ENCODE assay signal across 17 mouse cellular contexts in genomic region chr3:35269977-35270880, GRCm38 (mm10).
A peak's percentile ranks its signal among the peaks of the same experiment; 100 is the strongest.
DNase-seq lines count a peak whose midpoint lies in the region; ATAC-seq lines count a peak whose summit lies in the region.
"Had no signal": no experiment of that assay in that cellular context is flagged by ENCODE, and none has a peak within 500 bp of the region (broad histone marks: within the 10 kb centered on the region; RNA-seq: fewer than 3 reads in every experiment).

No protein-coding gene starts in this region.

- no peak overlapping the region for H3K9ac ChIP-seq in neural tube, embryonic 13.5 days
- H3K9ac ChIP-seq in neural tube, embryonic 15.5 days (replicated peaks): no peak overlapping the region
- H3K9ac ChIP-seq in midbrain, embryonic 12.5 days (replicated peaks): no peak overlapping the region
- H3K9ac ChIP-seq: heart, embryonic 12.5 days; liver, embryonic 14.5 days had no signal

- H3K4me3 ChIP-seq in neural tube, embryonic 13.5 days: no peak overlapping the region
- H3K4me3 ChIP-seq in neural tube, embryonic 15.5 days (replicated peaks): no peak overlapping the region
- no peak overlapping the region for H3K4me3 ChIP-seq in hindbrain, embryonic 10.5 days
- no peak overlapping the region for H3K4me3 ChIP-seq in midbrain, embryonic 12.5 days
- H3K4me3 ChIP-seq: heart, embryonic 12.5 days; limb, embryonic 10.5 days had no signal

- no peaks in the 10 kb centered on the region for H3K9me3 ChIP-seq in neural tube, embryonic 13.5 days
- H3K9me3 ChIP-seq in neural tube, embryonic 15.5 days (replicated peaks): no peaks in the 10 kb centered on the region
- no peaks in the 10 kb centered on the region for H3K9me3 ChIP-seq in hindbrain, embryonic 10.5 days
- no peaks in the 10 kb centered on the region for H3K9me3 ChIP-seq in midbrain, embryonic 12.5 days
- H3K9me3 ChIP-seq: heart, embryonic 12.5 days; limb, embryonic 10.5 days had no signal

- no peaks in the 10 kb centered on the region for H3K27me3 ChIP-seq in neural tube, embryonic 13.5 days
- no peaks in the 10 kb centered on the region for H3K27me3 ChIP-seq in neural tube, embryonic 15.5 days (replicated peaks)
- H3K27me3 ChIP-seq in hindbrain, embryonic 10.5 days (ENCODE audit: insufficient read depth, poor library complexity, severe bottlenecking): no peaks in the 10 kb centered on the region
- peaks cover 8% of the 10 kb centered on the region; the same call in 1 of the 2 replicates for H3K27me3 ChIP-seq in midbrain, embryonic 12.5 days
- H3K27me3 ChIP-seq: heart, embryonic 12.5 days had no signal

- H3K4me2 ChIP-seq in neural tube, embryonic 13.5 days: no peak overlapping the region
- no peak overlapping the region for H3K4me2 ChIP-seq in neural tube, embryonic 15.5 days
- H3K4me2 ChIP-seq in midbrain, embryonic 12.5 days (replicated peaks): no peak overlapping the region

- DNase-seq in hindbrain, embryonic 10.5 days (ENCODE audit: low spot score): peak; percentile 34
- DNase-seq in adrenal gland, adult 8-10 months: no peak
- no peak for DNase-seq in cerebellum, postnatal 10 days
- no peak for DNase-seq in urinary bladder, postnatal 36 days (ENCODE audit: low spot score in 2 of 2)
- no peak for DNase-seq in adrenal gland, adult 18-20 months (ENCODE audit: low spot score in 2 of 2)
- DNase-seq: adrenal gland, postnatal 36 days; kidney, adult 8-10 months; kidney, postnatal 4 days; layer of hippocampus, postnatal 36 days; lung, postnatal 14 days had no signal

- no peak overlapping the region for H3K27ac ChIP-seq in neural tube, embryonic 13.5 days (replicated peaks)
- no peak overlapping the region for H3K27ac ChIP-seq in neural tube, embryonic 15.5 days (replicated peaks)
- no peak overlapping the region for H3K27ac ChIP-seq in hindbrain, embryonic 10.5 days
- no peak overlapping the region for H3K27ac ChIP-seq in midbrain, embryonic 12.5 days (replicated peaks)
- H3K27ac ChIP-seq: limb, embryonic 10.5 days; liver, embryonic 14.5 days had no signal

- peak; percentile 59; the same call in 1 of the 2 replicates for ATAC-seq in neural tube, embryonic 13.5 days (ENCODE audit: low read depth)
- no peak for ATAC-seq in neural tube, embryonic 15.5 days (ENCODE audit: low FRiP score)
- peak; percentile 86 for ATAC-seq in midbrain, embryonic 12.5 days (ENCODE audit: low FRiP score, low read depth)

- H3K4me1 ChIP-seq in neural tube, embryonic 13.5 days (replicated peaks): peaks cover 9% of the 10 kb centered on the region; the same call in 1 of the 2 replicates
- H3K4me1 ChIP-seq in neural tube, embryonic 15.5 days: 0 out of 2 replicates have a peak, but pooled peaks cover 5% of the 10 kb centered on the region
- peaks cover 16% of the 10 kb centered on the region for H3K4me1 ChIP-seq in hindbrain, embryonic 10.5 days (replicated peaks)
- peaks cover 11% of the 10 kb centered on the region for H3K4me1 ChIP-seq in midbrain, embryonic 12.5 days

- H3K36me3 ChIP-seq in neural tube, embryonic 13.5 days: no peaks in the 10 kb centered on the region
- H3K36me3 ChIP-seq in neural tube, embryonic 15.5 days: no peaks in the 10 kb centered on the region
- H3K36me3 ChIP-seq in hindbrain, embryonic 10.5 days: no peaks in the 10 kb centered on the region
- H3K36me3 ChIP-seq in midbrain, embryonic 12.5 days: no peaks in the 10 kb centered on the region
- H3K36me3 ChIP-seq: G1E; heart, embryonic 12.5 days; limb, embryonic 10.5 days had no signal

- 47% methylated on average over 7 of the region's 7 CpGs for whole genome bisulfite sequencing in neural tube, embryonic 13.5 days
- 54% methylated on average over 7 of the region's 7 CpGs for WGBS in neural tube, embryonic 15.5 days
- WGBS in hindbrain, embryonic 10.5 days: 57% methylated on average over 7 of the region's 7 CpGs
- WGBS in midbrain, embryonic 12.5 days: 43% methylated on average over 7 of the region's 7 CpGs
